Mouse (Mus musculus) myocyte (in vitro differentiated cells): ENCODE measurements around the gene Gatd1.

Experiments
- CEBPB ChIP-seq: IDR thresholded peaks from 2 replicates; pipeline ENCODE4 v1.6.1; 2011; ENCODE audit warnings: mild to moderate bottlenecking, moderate library complexity; ENCODE audit not compliant: poor library complexity, insufficient read depth, severe bottlenecking
- E2F4 ChIP-seq: IDR thresholded peaks from one replicate; pipeline ENCODE4 v1.6.1; 2011; ENCODE audit warnings: mild to moderate bottlenecking, control low read depth, moderate library complexity; ENCODE audit not compliant: insufficient read depth
- MYOD1 ChIP-seq, 3 experiments: IDR thresholded peaks; one replicate each; pipeline ENCODE4 v1.6.1; 2011; ENCODE audit warnings: control low read depth in 2 of 3, low read depth in 2 of 3, mild to moderate bottlenecking in 2 of 3, moderate library complexity in 1 of 3; ENCODE audit not compliant: insufficient read length in 2 of 3, control insufficient read depth in 1 of 3
- POLR2A ChIP-seq: IDR thresholded peaks from one replicate; pipeline ENCODE4 v1.6.1; 2011; ENCODE audit warnings: low read depth, mild to moderate bottlenecking, control low read depth, moderate library complexity; ENCODE audit not compliant: insufficient read length
- SRF ChIP-seq: IDR thresholded peaks from one replicate; pipeline ENCODE4 v1.6.1; 2011; ENCODE audit warnings: low read depth; ENCODE audit not compliant: control insufficient read depth, insufficient read length
- TCF12 ChIP-seq: IDR thresholded peaks from one replicate; pipeline ENCODE4 v1.6.1; 2011; ENCODE audit warnings: mild to moderate bottlenecking, control low read depth; ENCODE audit not compliant: poor library complexity, insufficient read depth, severe bottlenecking
- TCF3 ChIP-seq: IDR thresholded peaks from one replicate; pipeline ENCODE4 v1.6.1; 2011; ENCODE audit warnings: low read depth, control low read depth; ENCODE audit not compliant: insufficient read length

DNA sequence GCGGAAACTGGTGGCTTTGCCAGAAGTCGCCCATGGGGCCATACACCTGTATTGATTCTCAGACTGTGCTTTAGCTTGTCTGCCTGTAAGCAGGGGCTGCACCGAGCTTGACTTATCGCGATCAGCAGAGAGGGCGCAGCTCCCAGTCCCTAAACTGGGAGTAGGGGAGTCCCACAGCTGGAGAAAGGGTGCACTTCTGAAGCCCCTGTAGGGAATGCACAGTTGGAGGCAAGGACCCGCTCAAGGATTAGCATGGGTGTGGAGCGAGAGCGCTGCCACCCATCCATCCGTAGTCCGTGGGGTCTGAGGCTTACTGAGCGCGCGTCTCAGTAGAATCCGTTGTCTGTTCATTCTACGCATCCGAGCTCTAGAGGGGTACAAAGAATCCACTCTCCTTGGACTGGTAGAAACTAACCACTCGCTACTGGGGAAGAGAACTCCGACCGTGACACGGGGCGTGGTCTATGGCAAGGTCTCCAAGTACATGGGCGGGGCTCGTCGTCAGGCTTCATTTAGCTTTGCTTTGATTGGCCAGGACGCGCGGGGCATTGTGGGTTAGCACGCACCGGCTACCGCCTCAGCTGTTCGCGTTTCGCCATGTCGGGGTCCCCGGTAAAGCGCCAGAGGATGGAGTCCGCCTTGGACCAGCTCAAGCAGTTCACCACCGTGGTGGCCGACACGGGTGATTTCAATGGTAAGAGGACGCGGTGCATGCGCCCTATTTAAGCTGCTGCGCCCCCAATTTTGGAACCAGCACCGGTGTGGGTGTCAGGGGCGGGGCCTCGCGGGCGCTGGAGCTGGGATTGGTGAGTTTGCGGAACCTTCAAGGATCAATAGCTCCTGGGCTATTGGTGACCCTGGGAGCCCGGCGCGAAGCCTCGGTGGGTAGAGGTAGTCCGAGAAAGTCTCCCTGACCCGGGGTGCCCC lies 22.0 kb downstream of the Gatd1 start, which contains the start of gene Taldo1:
- TF ChIP-seq SRF (no peak), E2F4 (no peak), CEBPB (no peak), POLR2A (peak; percentile 88), MYOD1 (IDR thresholded peaks at IDR 0.05; ENCODE audit: control insufficient read depth in 1 of 3, insufficient read length in 2 of 3, low read depth in 2 of 3) (peak in 2 of 3 experiments; percentile 49 to 81), TCF12 (no peak), TCF3 (no peak)
